7 mouse cellular contexts compared by ENCODE assay signal in the genomic region with DNA sequence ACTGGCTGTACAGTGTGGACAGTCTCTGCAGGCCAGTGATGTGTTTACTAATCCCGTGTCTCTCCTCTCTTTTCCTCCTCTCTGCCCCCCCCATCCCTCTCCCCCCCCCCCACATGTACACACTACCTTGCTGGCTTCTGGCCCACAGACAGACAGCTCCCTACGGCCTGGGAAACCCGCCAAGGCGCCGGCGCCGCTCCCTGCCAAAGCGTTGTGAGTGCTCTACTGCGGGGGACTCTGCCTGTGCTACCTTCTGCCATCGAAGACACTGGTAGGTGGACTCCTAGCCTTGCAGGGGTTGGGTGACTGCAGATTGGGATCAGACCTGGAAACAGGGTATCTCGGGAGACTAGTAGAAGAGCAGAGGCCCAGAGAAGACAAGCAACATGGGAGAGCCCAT. TPM values are rescaled to one million over a fixed set of nuclear protein-coding genes. Genes with fewer than 3 reads are reported as not detected.
A peak's percentile ranks its signal among the peaks of the same experiment; 100 is the strongest.
DNase-seq lines count a peak whose midpoint lies in the region; ATAC-seq and TF ChIP-seq lines count a peak whose summit lies in the region.

No protein-coding gene starts in this region.

- no peak overlapping the region for H3K4me2 ChIP-seq in forebrain, embryonic 16.5 days (ENCODE audit: low read length)

- no peak for TF ChIP-seq CTCF in lung, adult 2 months (IDR thresholded peaks at IDR 0.05; ENCODE audit: insufficient read depth, low read length)

- H3K9ac ChIP-seq in forebrain, embryonic 16.5 days (replicated peaks; ENCODE audit: low read depth, low read length), result no peak overlapping the region

- peak; percentile 61 for ATAC-seq in forebrain, embryonic 16.5 days

- H3K4me1 ChIP-seq in forebrain, embryonic 16.5 days (replicated peaks; ENCODE audit: control insufficient read depth, insufficient read depth, low read length), result peaks cover 20% of the 10 kb centered on the region
- H3K4me1 ChIP-seq in lung, adult 2 months (ENCODE audit: control insufficient read depth, insufficient read depth, low read length), result 0 out of 2 replicates have a peak, but pooled peaks cover 5% of the 10 kb centered on the region

- H3K9me3 ChIP-seq in forebrain, embryonic 16.5 days (ENCODE audit: control insufficient read depth, low read length), result no peaks in the 10 kb centered on the region

- no peak for TF ChIP-seq POLR2A in lung, adult 2 months (IDR thresholded peaks at IDR 0.05; ENCODE audit: borderline replicate concordance, extremely low read depth, low read depth, low read length)

- peak; percentile 42 to 65 for DNase-seq in layer of hippocampus, adult 18-20 months (ENCODE audit: low spot score in 2 of 2)
- DNase-seq in layer of hippocampus, postnatal 36 days, result no peak
- DNase-seq in cerebellum, adult 18-20 months, result peak; percentile 85 to 87
- DNase-seq in lung, adult 2 months, result peak; percentile 48
- peak; percentile 51 for DNase-seq in telencephalon, adult 2 months (ENCODE audit: low read depth, low spot score)
- DNase-seq in yolk sac, embryonic 10.5 days (ENCODE audit: low spot score), result no peak

- no peaks in the 10 kb centered on the region for H3K27me3 ChIP-seq in forebrain, embryonic 16.5 days (replicated peaks; ENCODE audit: control insufficient read depth, insufficient read depth, low read length)

- WGBS in forebrain, embryonic 16.5 days, result 41% methylated on average over 11 of the region's 11 CpGs
- 22% methylated on average over 11 of the region's 11 CpGs for WGBS in lung, adult 2 months

- no peaks in the 10 kb centered on the region for H3K36me3 ChIP-seq in forebrain, embryonic 16.5 days (ENCODE audit: control insufficient read depth, insufficient read depth)

- no peak overlapping the region for H3K4me3 ChIP-seq in forebrain, embryonic 16.5 days (replicated peaks; ENCODE audit: low read length)
- H3K4me3 ChIP-seq in lung, adult 2 months (replicated peaks; ENCODE audit: extremely low read depth, low read depth, low read length), result no peak overlapping the region

- H3K27ac ChIP-seq in forebrain, embryonic 16.5 days (ENCODE audit: low read length), result no peak overlapping the region

RNA-seq across cellular contexts. Expression of gene Edn2, which starts 2.2 kb away (rescaled TPM):
- total RNA-seq in layer of hippocampus, adult 18-20 months (2021), result not detected
- not detected for total RNA-seq in layer of hippocampus, postnatal 36 days (2021)
- polyA plus RNA-seq in forebrain, embryonic 16.5 days (2015; fragmentation: Nextera tagmentation; extraction: Ambion mirVana), result 0.38 TPM in 1 of 2 replicates, not detected in the other
- 0.27 and 0.68 TPM in 2 replicates for polyA plus RNA-seq in lung, adult 2 months (2012; rRNA removed)

Comparison
In these comparisons a context has a peak if more than half of its experiments do, and no peak if none do; other contexts are left out.
1. DNase-seq: peak in layer of hippocampus, adult 18-20 months (2 of 2), cerebellum, adult 18-20 months (2 of 2), lung, adult 2 months (single experiment) and telencephalon, adult 2 months (single experiment); none in layer of hippocampus, postnatal 36 days (0 of 2) and yolk sac, embryonic 10.5 days (single experiment).